7 mouse cellular contexts compared by ENCODE assay signal in genomic region chr10:63429785-63430305, GRCm38 (mm10). TPM values are rescaled to one million over a fixed set of nuclear protein-coding genes. Genes with fewer than 3 reads are reported as not detected.
DNase-seq lines count a peak whose midpoint lies in the region; ATAC-seq lines count a peak whose summit lies in the region.

Ctnna3 (plus strand) TSS chr10:63430098.

- peak; percentile 77 for DNase-seq in adrenal gland, adult 18-20 months (ENCODE audit: low spot score in 2 of 2)
- DNase-seq in embryo, embryonic 11 days, result peak; percentile 96
- peak; percentile 85 for DNase-seq in gastrocnemius, postnatal 25 days
- DNase-seq in intestine, embryonic 14.5 days (ENCODE audit: low spot score), result no peak
- DNase-seq in left cerebral cortex, postnatal 14 days (ENCODE audit: low spot score in 2 of 2), result peak; percentile 87 to 88
- DNase-seq in mesoderm, embryonic 11.5 days (ENCODE audit: low read depth, low spot score), result peak; percentile 96
- peak; percentile 85 to 90 for DNase-seq in right cerebral cortex, postnatal 36 days (ENCODE audit: low spot score in 2 of 2)

- peak within 1 kb of the TSS; percentile 80 for H3K27ac ChIP-seq in intestine, embryonic 14.5 days (ENCODE audit: low read depth)

- no peaks in the 10 kb centered on the region; the same call in 1 of the 2 replicates for H3K4me1 ChIP-seq in intestine, embryonic 14.5 days (replicated peaks; ENCODE audit: control insufficient read depth, insufficient read depth, low read length)

- no peaks in the 10 kb centered on the region for H3K9me3 ChIP-seq in intestine, embryonic 14.5 days (ENCODE audit: control insufficient read depth, low read length)

- no peaks in the 10 kb centered on the region for H3K27me3 ChIP-seq in intestine, embryonic 14.5 days (replicated peaks; ENCODE audit: control insufficient read depth, insufficient read depth, low read length)

- H3K4me3 ChIP-seq in intestine, embryonic 14.5 days (ENCODE audit: low read depth, low read length), result peak within 1 kb of the TSS; percentile 84

- H3K4me2 ChIP-seq in intestine, embryonic 14.5 days (ENCODE audit: low read length), result peak within 1 kb of the TSS; percentile 55

- intact Hi-C loops in left cerebral cortex, postnatal 14 days (cut with DNase I), result loop anchor here (5.0 to 10.0 kb wide), 2 partner anchors 47 to 655 kb away; no protein-coding TSS in a partner anchor

- H3K9ac ChIP-seq in intestine, embryonic 14.5 days (ENCODE audit: low read length), result peak within 1 kb of the TSS; percentile 83

- peak; percentile 96 for ATAC-seq in intestine, embryonic 14.5 days (replicated peaks; ENCODE audit: low FRiP score, low TSS enrichment, low read depth)

- under 1% methylated on average over 55 of the region's 55 CpGs for WGBS in intestine, embryonic 14.5 days

- H3K36me3 ChIP-seq in intestine, embryonic 14.5 days (ENCODE audit: control insufficient read depth, insufficient read depth, low read length), result no peaks in the 10 kb centered on the region

RNA-seq across cellular contexts. Expression of gene Ctnna3, which starts in this region (rescaled TPM):
- total RNA-seq in adrenal gland, adult 18-20 months (2021), result under 1 TPM; 0.40 to 0.48 TPM
- 10 to 100 TPM; 11.0 to 15.8 TPM for total RNA-seq in gastrocnemius, postnatal 25 days (2021)
- 1.5 and 1.7 TPM in 2 replicates for polyA plus RNA-seq in intestine, embryonic 14.5 days (2014; fragmentation: Nextera tagmentation; extraction: Ambion mirVana)
- total RNA-seq in left cerebral cortex, postnatal 14 days (2021), result 1 to 10 TPM; 1.0 to 2.0 TPM

Comparison
In these comparisons a context has a peak if more than half of its experiments do, and no peak if none do; other contexts are left out.
1. RNA of gene Ctnna3 (total RNA-seq): 11.0 to 15.8 TPM in gastrocnemius, postnatal 25 days; 1.0 to 2.0 TPM in left cerebral cortex, postnatal 14 days and 0.40 to 0.48 TPM in adrenal gland, adult 18-20 months; every median in the first group is over 4 times any median in the second.
2. Peak in DNase-seq in adrenal gland, adult 18-20 months; RNA of the gene not detected or under 1 TPM.